Mouse (Mus musculus): ENCODE data around the gene Tmem151a. TPM values are rescaled to one million over a fixed set of nuclear protein-coding genes. Genes with fewer than 3 reads are reported as not detected.
"Not testable (repeated sequence)": the region's sequence is repeated elsewhere in the genome, so short reads cannot be mapped to it uniquely, and the experiment has no call there.

Gene Tmem151a
- polyA plus RNA-seq, 1 experiment from 2014 or later = 2.6 TPM

GRCm38 (mm10) chr19:5087884-5088728 lies 2.8 kb upstream of the Tmem151a start, which contains the start of gene Yif1a:
Gene Yif1a (plus strand): TSS chr19:5088538.
- peak; percentile 93 for ATAC-seq (replicated peaks; ENCODE audit: low FRiP score)
- no peaks in the 10 kb centered on the region for H3K9me3 ChIP-seq (ENCODE audit: control insufficient read depth, low read length)
- under 1% methylated on average over 58 of the region's 58 CpGs for WGBS
- peak within 1 kb of the TSS; percentile 68 for H3K27ac ChIP-seq (ENCODE audit: low read depth, low read length)
- H3K4me2 ChIP-seq = peak within 1 kb of the TSS; percentile 88
- peak within 1 kb of the TSS; percentile 79 for H3K9ac ChIP-seq (ENCODE audit: low read depth, low read length)
- H3K4me3 ChIP-seq (ENCODE audit: low read depth, low read length) = peak within 1 kb of the TSS; percentile 79
- H3K27me3 ChIP-seq (replicated peaks; ENCODE audit: control insufficient read depth, insufficient read depth, low read length) = peaks cover 34% of the 10 kb centered on the region
- peaks cover 9% of the 10 kb centered on the region for H3K36me3 ChIP-seq (ENCODE audit: control insufficient read depth, insufficient read depth, low read length)
- peaks cover 14% of the 10 kb centered on the region for H3K4me1 ChIP-seq (replicated peaks; ENCODE audit: control insufficient read depth, insufficient read depth, low read length)
- DNase-seq (ENCODE audit: low spot score) = peak; percentile 93

- not testable (repeated sequence) for DNase-seq (ENCODE audit: low spot score); ATAC-seq (replicated peaks; ENCODE audit: low FRiP score); H3K27ac ChIP-seq (ENCODE audit: low read depth, low read length); H3K4me2 ChIP-seq; H3K36me3 ChIP-seq (ENCODE audit: control insufficient read depth, insufficient read depth, low read length); H3K9ac ChIP-seq (ENCODE audit: low read depth, low read length); H3K4me3 ChIP-seq (ENCODE audit: low read depth, low read length); H3K9me3 ChIP-seq (ENCODE audit: control insufficient read depth, low read length)
- 45% methylated on average over 4 of the region's 4 CpGs for WGBS
- H3K4me1 ChIP-seq (replicated peaks; ENCODE audit: control insufficient read depth, insufficient read depth, low read length) = peaks cover 14% of the 10 kb centered on the region
- H3K27me3 ChIP-seq (replicated peaks; ENCODE audit: control insufficient read depth, insufficient read depth, low read length) = peaks cover 50% of the 10 kb centered on the region
Measured at GRCm38 (mm10) chr19:5086533-5086932, 1.2 kb upstream of the Tmem151a start.

GRCm38 (mm10) chr19:5084834-5085144 lies 542 bp downstream of the Tmem151a start:
- Histone ChIP-seq H3K4me2 (peak overlapping the region; percentile 71), H3K36me3 (ENCODE audit: control insufficient read depth, insufficient read depth, low read length) (no peaks in the 10 kb centered on the region), H3K4me1 (replicated peaks; ENCODE audit: control insufficient read depth, insufficient read depth, low read length) (peaks cover 14% of the 10 kb centered on the region), H3K4me3 (ENCODE audit: low read depth, low read length) (peak overlapping the region; percentile 54), H3K9me3 (ENCODE audit: control insufficient read depth, low read length) (no peaks in the 10 kb centered on the region), H3K9ac (ENCODE audit: low read depth, low read length) (no peak overlapping the region), H3K27ac (ENCODE audit: low read depth, low read length) (no peak overlapping the region), H3K27me3 (replicated peaks; ENCODE audit: control insufficient read depth, insufficient read depth, low read length) (peaks cover 67% of the 10 kb centered on the region)
- ATAC-seq (replicated peaks; ENCODE audit: low FRiP score) (no peak), DNase-seq (ENCODE audit: low spot score) (no peak)
- whole genome bisulfite sequencing = 5% methylated on average over 15 of the region's 15 CpGs

GRCm38 (mm10) chr19:5083961-5084833 lies 1.1 kb downstream of the Tmem151a start:
- peaks cover 12% of the 10 kb centered on the region for H3K4me1 ChIP-seq (replicated peaks; ENCODE audit: control insufficient read depth, insufficient read depth, low read length)
- 63% methylated on average over 3 of the region's 3 CpGs for WGBS
- no peak overlapping the region for H3K9ac ChIP-seq (ENCODE audit: low read depth, low read length)
- no peaks in the 10 kb centered on the region for H3K9me3 ChIP-seq (ENCODE audit: control insufficient read depth, low read length)
- H3K4me2 ChIP-seq = peak overlapping the region; percentile 71
- DNase-seq (ENCODE audit: low spot score) = peak; percentile 31
- peak overlapping the region; percentile 54 for H3K4me3 ChIP-seq (ENCODE audit: low read depth, low read length)
- peaks cover 68% of the 10 kb centered on the region for H3K27me3 ChIP-seq (replicated peaks; ENCODE audit: control insufficient read depth, insufficient read depth, low read length)
- no peak overlapping the region for H3K27ac ChIP-seq (ENCODE audit: low read depth, low read length)
- ATAC-seq (replicated peaks; ENCODE audit: low FRiP score) = no peak
- no peaks in the 10 kb centered on the region for H3K36me3 ChIP-seq (ENCODE audit: control insufficient read depth, insufficient read depth, low read length)

GRCm38 (mm10) chr19:5082596-5082995 lies 2.7 kb downstream of the Tmem151a start:
- DNase-seq (ENCODE audit: low spot score) (no peak), ATAC-seq (replicated peaks; ENCODE audit: low FRiP score) (no peak)
- Histone ChIP-seq H3K27ac (ENCODE audit: low read depth, low read length) (no peak overlapping the region), H3K4me3 (ENCODE audit: low read depth, low read length) (no peak overlapping the region), H3K9ac (ENCODE audit: low read depth, low read length) (no peak overlapping the region), H3K9me3 (ENCODE audit: control insufficient read depth, low read length) (no peaks in the 10 kb centered on the region), H3K4me1 (replicated peaks; ENCODE audit: control insufficient read depth, insufficient read depth, low read length) (peaks cover 6% of the 10 kb centered on the region), H3K27me3 (replicated peaks; ENCODE audit: control insufficient read depth, insufficient read depth, low read length) (peaks cover 71% of the 10 kb centered on the region), H3K4me2 (no peak overlapping the region), H3K36me3 (ENCODE audit: control insufficient read depth, insufficient read depth, low read length) (no peaks in the 10 kb centered on the region)
- 52% methylated on average over 24 of the region's 24 CpGs for WGBS

- peak; percentile 32 for DNase-seq (ENCODE audit: low spot score)
- peaks cover 71% of the 10 kb centered on the region for H3K27me3 ChIP-seq (replicated peaks; ENCODE audit: control insufficient read depth, insufficient read depth, low read length)
- 55% methylated on average over 18 of the region's 18 CpGs for WGBS
Measured at GRCm38 (mm10) chr19:5082005-5082404, 3.3 kb downstream of the Tmem151a start.

GRCm38 (mm10) chr19:5079279-5079678 lies 6.1 kb downstream of the Tmem151a start:
- peaks cover 52% of the 10 kb centered on the region for H3K27me3 ChIP-seq (replicated peaks; ENCODE audit: control insufficient read depth, insufficient read depth, low read length)
- no peak for DNase-seq (ENCODE audit: low spot score)
- H3K36me3 ChIP-seq (ENCODE audit: control insufficient read depth, insufficient read depth, low read length) = no peaks in the 10 kb centered on the region
- no peak for ATAC-seq (replicated peaks; ENCODE audit: low FRiP score)
- H3K9ac ChIP-seq (ENCODE audit: low read depth, low read length) = no peak overlapping the region
- 88% methylated on average over 1 of the region's 1 CpGs for whole genome bisulfite sequencing
- no peaks in the 10 kb centered on the region for H3K9me3 ChIP-seq (ENCODE audit: control insufficient read depth, low read length)
- H3K4me3 ChIP-seq (ENCODE audit: low read depth, low read length) = no peak overlapping the region
- H3K4me2 ChIP-seq = no peak overlapping the region
- no peak overlapping the region for H3K27ac ChIP-seq (ENCODE audit: low read depth, low read length)
- no peaks in the 10 kb centered on the region for H3K4me1 ChIP-seq (replicated peaks; ENCODE audit: control insufficient read depth, insufficient read depth, low read length)

More at GRCm38 (mm10) chr19:5082005-5082404, 3.3 kb downstream of the Tmem151a start:
- no peak overlapping the region for H3K9ac ChIP-seq (ENCODE audit: low read depth, low read length)
- ATAC-seq (replicated peaks; ENCODE audit: low FRiP score) = no peak
- H3K9me3 ChIP-seq (ENCODE audit: control insufficient read depth, low read length) = no peaks in the 10 kb centered on the region
- no peaks in the 10 kb centered on the region for H3K36me3 ChIP-seq (ENCODE audit: control insufficient read depth, insufficient read depth, low read length)
- no peak overlapping the region for H3K27ac ChIP-seq (ENCODE audit: low read depth, low read length)
- H3K4me3 ChIP-seq (ENCODE audit: low read depth, low read length) = no peak overlapping the region
- no peak overlapping the region for H3K4me2 ChIP-seq
- H3K4me1 ChIP-seq (replicated peaks; ENCODE audit: control insufficient read depth, insufficient read depth, low read length) = peaks cover 4% of the 10 kb centered on the region; the same call in 1 of the 2 replicates

- Histone ChIP-seq H3K27ac (ENCODE audit: low read depth, low read length) (no peak overlapping the region), H3K4me1 (replicated peaks; ENCODE audit: control insufficient read depth, insufficient read depth, low read length) (peaks cover 34% of the 10 kb centered on the region), H3K36me3 (ENCODE audit: control insufficient read depth, insufficient read depth, low read length) (no peaks in the 10 kb centered on the region), H3K9me3 (ENCODE audit: control insufficient read depth, low read length) (no peaks in the 10 kb centered on the region), H3K4me2 (no peak overlapping the region), H3K9ac (ENCODE audit: low read depth, low read length) (no peak overlapping the region), H3K4me3 (ENCODE audit: low read depth, low read length) (no peak overlapping the region), H3K27me3 (replicated peaks; ENCODE audit: control insufficient read depth, insufficient read depth, low read length) (peaks cover 39% of the 10 kb centered on the region)
- no peak for ATAC-seq (replicated peaks; ENCODE audit: low FRiP score)
- DNase-seq (ENCODE audit: low spot score) = no peak
- WGBS = 35% methylated on average over 5 of the region's 5 CpGs
Measured at GRCm38 (mm10) chr19:5073518-5073917, 11.8 kb downstream of the Tmem151a start.

Measured in liver, embryonic 11.5 days (tissue).